Mouse (Mus musculus) small intestine, adult 2 months (tissue): ENCODE results near the gene 4930469K13Rik. TPM values are rescaled to one million over a fixed set of nuclear protein-coding genes. Genes with fewer than 3 reads are reported as not detected.

Experiments used
- H3K27ac ChIP-seq: fragments of 200-500 bp; 2 replicates; pipeline ENCODE4 v1.5.1; 2012; ENCODE audit warnings: low read depth, low read length, control low read depth, inconsistent platforms; ENCODE audit not compliant: insufficient read depth
- H3K27me3 ChIP-seq: fragments of 200-500 bp; 2 replicates; pipeline ENCODE4 v1.6.1; 2012; ENCODE audit warnings: mild to moderate bottlenecking, moderate library complexity, low read length, inconsistent platforms; ENCODE audit not compliant: control insufficient read depth, insufficient read depth
- H3K36me3 ChIP-seq: fragments of 200-500 bp; 2 replicates; pipeline ENCODE4 v1.6.1; 2012; ENCODE audit warnings: mild to moderate bottlenecking, low read length, control low read depth, inconsistent platforms; ENCODE audit not compliant: control insufficient read depth, insufficient read depth
- H3K4me1 ChIP-seq: fragments of 200-500 bp; 2 replicates; pipeline ENCODE4 v1.6.1; 2012; ENCODE audit warnings: low read length, inconsistent platforms, mixed read lengths; ENCODE audit not compliant: control insufficient read depth, insufficient read depth, insufficient read length
- H3K4me3 ChIP-seq: fragments of 200-500 bp; 2 replicates; pipeline ENCODE4 v1.5.1; 2012; ENCODE audit warnings: low read depth, mild to moderate bottlenecking, control low read depth, inconsistent platforms, low read length, moderate library complexity
- CTCF ChIP-seq: fragments of 200-500 bp; IDR thresholded peaks from 2 replicates; pipeline ENCODE4 v1.5.1; 2012; ENCODE audit warnings: low read depth, mild to moderate bottlenecking, control low read depth, inconsistent platforms, low read length, moderate library complexity, mixed read lengths; ENCODE audit not compliant: insufficient replicate concordance, insufficient read length; ENCODE audit errors: extremely low read depth
- POLR2A ChIP-seq: fragments of 200-500 bp; IDR thresholded peaks from 2 replicates; pipeline ENCODE4 v1.6.1; 2012; ENCODE audit warnings: low read depth, mild to moderate bottlenecking, control low read depth, inconsistent platforms, low read length, moderate library complexity
- WGBS: fragments of 180-500 bp; shearing (Covaris S2); methylation state at CpG from one replicate; pipeline ENCODE4 v1.1.7; 2018; 5-methylcytosine and 5-hydroxymethylcytosine counted together
- polyA plus RNA-seq: library from polyadenylated mRNA; depleted of rRNA; stranded (reverse); fragments of >200 nt; gene quantifications from 2 replicates; pipeline ENCODE4 v1.2.3, GENCODE M21; 2012

The 4930469K13Rik gene
- polyA plus RNA-seq, 1 experiment: not detected

DNA sequence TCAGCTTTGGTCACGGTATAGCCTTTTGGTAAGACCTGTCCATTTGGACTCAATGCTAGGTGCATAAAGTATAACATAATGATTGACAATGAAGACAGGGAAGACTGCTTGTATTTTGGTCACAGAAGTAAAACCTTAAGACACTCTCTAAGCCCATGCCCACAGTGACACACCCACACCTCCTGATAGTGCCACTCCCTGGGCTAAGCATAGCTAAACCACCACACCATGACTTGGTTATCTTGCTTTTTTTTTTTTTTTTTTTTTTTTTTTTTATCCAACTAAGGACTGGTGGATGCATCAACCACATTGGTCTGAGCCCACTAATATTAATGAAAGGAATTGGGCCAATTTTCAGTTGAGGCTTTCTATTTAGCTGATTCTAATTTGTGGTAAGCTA is 10.9 kb upstream of the 4930469K13Rik start:
- Histone ChIP-seq H3K27ac (no peak overlapping the region), H3K27me3 (no peaks in the 10 kb centered on the region), H3K4me3 (no peak overlapping the region), H3K36me3 (no peaks in the 10 kb centered on the region), H3K4me1 (no peaks in the 10 kb centered on the region)
- 87% methylated on average over 1 of the region's 1 CpGs for WGBS
- no peak for TF ChIP-seq POLR2A
- TF ChIP-seq CTCF: no peak

DNA sequence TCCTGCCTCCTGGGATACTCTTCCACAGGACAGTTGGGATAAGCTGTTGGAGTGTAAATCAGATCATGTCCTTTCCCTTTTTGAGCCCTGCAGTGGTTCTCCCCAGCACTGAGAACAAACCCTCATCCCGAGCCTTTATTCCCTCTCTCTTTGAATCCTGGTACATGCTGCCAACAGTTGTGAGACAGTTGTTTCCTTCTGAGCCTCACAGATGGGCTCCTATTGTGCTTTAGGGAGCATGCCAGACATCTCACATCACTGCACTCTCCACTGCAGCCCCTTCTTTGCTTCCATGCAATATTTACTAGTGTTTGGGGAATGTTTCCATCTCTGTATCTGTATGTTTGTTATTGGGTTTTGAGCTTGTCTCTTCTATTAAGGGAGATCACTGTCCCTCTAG is 6.6 kb upstream of the 4930469K13Rik start:
- Histone ChIP-seq H3K27ac (no peak overlapping the region), H3K4me1 (no peaks in the 10 kb centered on the region), H3K4me3 (no peak overlapping the region), H3K36me3 (no peaks in the 10 kb centered on the region), H3K27me3 (no peaks in the 10 kb centered on the region)
- 62% methylated on average over 1 of the region's 1 CpGs for WGBS
- no peak for TF ChIP-seq POLR2A
- no peak for TF ChIP-seq CTCF

DNA sequence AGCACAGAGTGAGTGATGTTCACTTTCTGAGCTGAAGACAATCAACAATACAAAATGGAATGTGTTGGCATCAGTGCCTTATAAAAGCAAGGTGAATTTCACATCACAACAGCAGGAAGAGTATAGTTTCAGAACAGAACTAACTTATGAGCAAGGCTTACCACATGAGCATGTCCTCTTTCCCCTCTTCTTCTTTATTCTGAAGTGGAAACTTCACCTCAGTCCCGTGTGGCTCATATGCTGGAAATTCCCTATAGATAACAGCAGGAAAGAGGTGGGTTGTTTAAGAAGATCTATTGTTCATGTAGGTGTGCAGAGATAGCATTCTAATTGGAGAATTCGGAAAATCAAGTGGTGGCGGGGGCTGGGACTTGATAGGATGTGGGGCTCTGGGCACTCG is 3.5 kb upstream of the 4930469K13Rik start:
- no peaks in the 10 kb centered on the region for H3K4me1 ChIP-seq
- H3K4me3 ChIP-seq: no peak overlapping the region
- WGBS: 71% methylated on average over 4 of the region's 4 CpGs
- H3K36me3 ChIP-seq: no peaks in the 10 kb centered on the region
- TF ChIP-seq POLR2A (no peak), CTCF (no peak)
- no peak overlapping the region for H3K27ac ChIP-seq
- H3K27me3 ChIP-seq: no peaks in the 10 kb centered on the region

DNA sequence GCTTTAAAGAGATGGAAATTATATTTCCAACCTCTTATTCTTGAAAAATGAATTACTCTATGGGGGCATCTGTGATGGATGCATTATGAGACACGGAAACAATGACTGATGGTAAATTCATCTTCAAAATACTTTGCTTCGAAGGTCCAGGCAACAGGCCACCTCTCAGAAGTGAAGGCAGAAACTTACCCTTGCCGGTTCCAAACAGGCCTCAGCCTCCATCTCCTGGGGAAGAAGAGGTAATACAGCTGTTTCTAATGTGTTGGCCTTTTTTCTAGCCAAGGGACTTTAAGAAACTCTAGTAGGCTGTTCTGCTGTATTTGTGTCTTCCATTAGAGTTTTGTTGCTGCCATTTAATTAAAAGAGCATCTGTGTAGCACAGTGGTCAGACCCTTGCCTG is 11.3 kb downstream of the 4930469K13Rik start:
- 0 out of 2 replicates have a peak, but pooled peaks cover 2% of the 10 kb centered on the region for H3K36me3 ChIP-seq
- WGBS: 71% methylated on average over 3 of the region's 3 CpGs
- no peaks in the 10 kb centered on the region for H3K27me3 ChIP-seq
- TF ChIP-seq CTCF: no peak
- no peak for TF ChIP-seq POLR2A
- no peak overlapping the region for H3K4me3 ChIP-seq
- H3K27ac ChIP-seq: no peak overlapping the region
- no peaks in the 10 kb centered on the region for H3K4me1 ChIP-seq

DNA sequence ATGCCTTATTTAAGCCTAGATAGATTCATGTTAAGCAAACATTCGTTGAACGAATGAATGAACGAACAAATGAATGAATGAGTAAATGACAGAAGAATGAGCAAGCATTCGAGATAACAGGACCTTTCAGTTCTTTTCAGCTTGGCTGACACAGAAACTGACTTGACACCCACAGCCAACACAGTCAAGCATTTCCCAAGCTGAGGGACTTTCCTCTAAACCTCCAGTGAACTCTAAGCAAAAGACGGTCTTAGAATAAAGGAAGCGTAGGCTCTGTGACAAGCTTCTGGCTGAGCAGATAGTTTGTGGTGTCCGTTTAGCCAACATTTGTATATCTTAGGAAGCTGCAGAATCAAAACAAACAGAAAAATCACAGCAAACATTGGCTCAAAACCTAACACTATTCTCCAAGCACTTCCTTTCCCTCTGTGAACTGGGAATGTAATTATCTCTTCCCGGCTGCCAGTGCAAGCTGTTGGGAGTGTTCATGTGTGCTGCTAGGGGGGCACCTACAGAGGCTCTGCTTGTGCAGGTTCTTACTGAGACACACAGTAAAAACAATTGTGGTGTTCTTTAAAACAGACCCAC is 12.1 kb downstream of the 4930469K13Rik start:
- no peak overlapping the region; the same call in 1 of the 2 replicates for H3K27ac ChIP-seq
- WGBS: 66% methylated on average over 8 of the region's 8 CpGs

DNA sequence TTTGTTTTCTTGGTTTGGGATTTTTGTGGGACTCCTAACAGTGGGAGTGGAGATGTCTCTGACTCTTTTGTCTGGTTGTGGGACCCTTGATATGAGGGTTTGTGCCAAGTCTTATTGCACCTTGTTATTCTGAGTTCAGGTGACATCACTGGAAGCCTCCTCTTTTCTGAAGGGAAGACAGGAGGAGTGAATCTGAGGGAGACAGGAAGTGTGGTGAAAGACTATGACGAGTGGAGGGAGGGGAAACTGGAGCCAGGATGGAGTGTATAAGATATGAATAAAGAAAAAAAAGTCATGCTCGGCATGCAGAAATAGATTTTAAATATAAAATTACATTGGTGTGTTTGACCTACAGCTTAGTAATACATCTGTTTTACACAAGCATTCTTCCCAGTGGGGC is 13.7 kb downstream of the 4930469K13Rik start:
- WGBS: 56% methylated on average over 2 of the region's 2 CpGs
- Histone ChIP-seq H3K27ac (no peak overlapping the region), H3K4me3 (no peak overlapping the region), H3K4me1 (no peaks in the 10 kb centered on the region), H3K36me3 (0 out of 2 replicates have a peak, but pooled peaks cover 2% of the 10 kb centered on the region), H3K27me3 (no peaks in the 10 kb centered on the region)
- TF ChIP-seq POLR2A: no peak
- TF ChIP-seq CTCF: no peak

More for the DNA sequence above, 12.1 kb downstream of the 4930469K13Rik start:
- Histone ChIP-seq H3K27me3 (no peaks in the 10 kb centered on the region), H3K4me1 (no peaks in the 10 kb centered on the region), H3K4me3 (no peak overlapping the region), H3K36me3 (0 out of 2 replicates have a peak, but pooled peaks cover 2% of the 10 kb centered on the region)
- TF ChIP-seq CTCF (no peak), POLR2A (no peak)

DNA sequence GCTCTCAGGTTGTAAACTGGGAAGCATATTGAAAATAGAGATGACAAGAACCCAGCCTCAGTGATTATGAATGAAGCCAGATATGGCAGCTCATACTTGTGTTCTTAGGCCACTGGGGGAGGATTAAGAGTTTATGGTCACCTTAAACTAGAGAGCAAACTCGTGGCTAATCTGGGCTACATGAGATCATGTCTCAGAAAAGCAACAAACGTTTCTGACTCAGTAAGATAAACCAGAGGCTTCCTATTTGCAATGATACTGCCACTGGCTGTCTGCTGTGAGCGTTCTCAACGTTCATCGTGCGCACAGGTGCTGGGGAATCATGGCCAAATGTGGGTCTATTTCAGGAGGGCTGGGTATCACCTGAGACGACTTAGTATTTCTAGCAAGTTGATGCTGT is 14.6 kb downstream of the 4930469K13Rik start:
- TF ChIP-seq CTCF (no peak), POLR2A (no peak)
- H3K36me3 ChIP-seq: 0 out of 2 replicates have a peak, but pooled peaks cover 2% of the 10 kb centered on the region
- no peaks in the 10 kb centered on the region for H3K27me3 ChIP-seq
- no peak overlapping the region for H3K4me3 ChIP-seq
- 64% methylated on average over 7 of the region's 7 CpGs for WGBS
- H3K27ac ChIP-seq: no peak overlapping the region
- H3K4me1 ChIP-seq: no peaks in the 10 kb centered on the region
